Mouse (Mus musculus): ENCODE results near the gene Eif5a2.

DNA sequence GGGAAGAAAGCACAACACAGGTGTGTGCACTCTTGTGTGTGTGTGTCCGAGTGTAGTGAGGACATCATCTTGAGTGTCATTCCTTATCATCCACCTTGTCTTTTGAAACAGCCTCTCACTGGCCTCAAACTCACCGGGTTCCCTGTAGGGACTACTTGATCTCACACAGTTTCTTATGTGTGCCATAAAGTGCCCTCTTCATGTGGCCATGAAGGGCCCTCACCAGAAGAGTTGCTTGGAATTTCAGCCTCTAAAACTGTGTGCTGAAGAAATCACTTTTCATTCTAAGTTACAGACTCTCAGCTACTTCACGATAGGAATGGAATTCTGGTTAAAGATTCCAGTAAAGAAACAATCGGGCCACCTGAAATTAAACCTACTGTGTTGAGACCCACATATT is 14.1 kb upstream of the Eif5a2 start:
- no peak for TF ChIP-seq MYOG (IDR thresholded peaks at IDR 0.05; ENCODE audit: control insufficient read depth in 1 of 3, insufficient read depth in 1 of 3, insufficient read length in 2 of 3, low read depth in 2 of 3)
- no peak for TF ChIP-seq POLR2A (IDR thresholded peaks at IDR 0.05; ENCODE audit: insufficient read length, low read depth)
- TF ChIP-seq MAX (IDR thresholded peaks at IDR 0.05; ENCODE audit: low read depth): no peak

Data from myocyte (in vitro differentiated cells).